Mouse (Mus musculus) CH12.LX (cell line): ENCODE measurements around the gene Tmem145. TPM values are rescaled to one million over a fixed set of nuclear protein-coding genes. Genes with fewer than 3 reads are reported as not detected.

ENCODE experiments used
- DNase-seq: peaks from one replicate; pipeline ENCODE4 v3.0.0-alpha.2; 2013; ENCODE audit errors: extremely low read depth
- H3K27ac ChIP-seq: 2 replicates; pipeline ENCODE4 v1.5.1; 2012; ENCODE audit warnings: low read depth, mild to moderate bottlenecking, control low read depth, moderate library complexity; ENCODE audit not compliant: insufficient read depth
- H3K27me3 ChIP-seq: replicated peaks from 2 replicates; pipeline ENCODE3; 2012; ENCODE audit warnings: inconsistent platforms
- H3K36me3 ChIP-seq, 2 experiments: replicated peaks in 1 of 2; 2 replicates each; pipeline versions ENCODE3 to v1.6.1; 2012; ENCODE audit warnings: inconsistent platforms in 1 of 2, low read length in 1 of 2, mild to moderate bottlenecking in 1 of 2, mixed read lengths in 1 of 2, moderate library complexity in 1 of 2; ENCODE audit not compliant: control insufficient read depth in 1 of 2, insufficient read depth in 1 of 2
- H3K4me1 ChIP-seq, 2 experiments: 2 replicates each; pipeline ENCODE4 v1.6.1; 2012; ENCODE audit warnings: inconsistent platforms in 1 of 2, moderate library complexity in 1 of 2; ENCODE audit not compliant: insufficient read depth in 2 of 2, control insufficient read depth in 1 of 2
- H3K4me2 ChIP-seq: 2 replicates; pipeline ENCODE4 v1.6.1; 2012; ENCODE audit warnings: low read depth, mild to moderate bottlenecking, control low read depth; ENCODE audit not compliant: poor library complexity, insufficient read depth, severe bottlenecking
- H3K4me3 ChIP-seq, 3 experiments: fragments of 150-350 bp in 1 of 3; sonication (generic) in 1 of 3; replicated peaks in 1 of 3; 2 replicates each; pipeline versions ENCODE3 to v1.5.1; 2011 to 2012; ENCODE audit warnings: low read depth in 2 of 3, low read length in 2 of 3, mild to moderate bottlenecking in 2 of 3, moderate library complexity in 2 of 3, control low read depth in 1 of 3, improper control_type of control experiment in 1 of 3, inconsistent platforms in 1 of 3, mixed read lengths in 1 of 3; ENCODE audit not compliant: poor library complexity in 1 of 3
- H3K79me2 ChIP-seq: replicated peaks from 2 replicates; pipeline ENCODE4 v1.6.1; 2012; ENCODE audit warnings: mild to moderate bottlenecking, moderate library complexity; ENCODE audit not compliant: control insufficient read depth, poor library complexity, insufficient read depth, severe bottlenecking; ENCODE audit errors: extremely low read depth
- H3K9ac ChIP-seq: 2 replicates; pipeline ENCODE4 v1.6.1; 2012; ENCODE audit warnings: low read depth, mild to moderate bottlenecking, control low read depth, moderate library complexity; ENCODE audit not compliant: insufficient read depth
- H3K9me3 ChIP-seq: replicated peaks from 2 replicates; pipeline ENCODE3; 2012; ENCODE audit warnings: low read length, inconsistent platforms, mixed read lengths
- BHLHE40 ChIP-seq: IDR thresholded peaks from 2 replicates; pipeline ENCODE4 v1.6.1; 2011; ENCODE audit warnings: mild to moderate bottlenecking, low read depth, low read length, improper control_type of control experiment
- CHD1 ChIP-seq: IDR thresholded peaks from 2 replicates; pipeline ENCODE4 v1.6.1; 2012; ENCODE audit warnings: low read depth, low read length, improper control_type of control experiment, inconsistent platforms
- CHD2 ChIP-seq: IDR thresholded peaks from 2 replicates; pipeline ENCODE4 v1.6.1; 2011; ENCODE audit warnings: low read length, improper control_type of control experiment
- CTCF ChIP-seq, 2 experiments: IDR thresholded peaks in 1 of 2; conservative IDR thresholded peaks in 1 of 2; 2 replicates each; pipeline ENCODE4 v1.5.1; 2011 to 2012; ENCODE audit warnings: low read depth in 2 of 2, low read length in 2 of 2, improper control_type of control experiment in 1 of 2, inconsistent platforms in 1 of 2, mild to moderate bottlenecking in 1 of 2, moderate library complexity in 1 of 2
- E2F4 ChIP-seq: IDR thresholded peaks from 2 replicates; pipeline ENCODE4 v1.6.1; 2011; ENCODE audit warnings: low read depth, low read length, improper control_type of control experiment; ENCODE audit not compliant: insufficient replicate concordance
- ELF1 ChIP-seq: IDR thresholded peaks from 2 replicates; pipeline ENCODE4 v1.6.1; 2014; ENCODE audit warnings: low read depth, mild to moderate bottlenecking, inconsistent platforms, low read length, improper control_type of control experiment
- EP300 ChIP-seq: IDR thresholded peaks from 2 replicates; pipeline ENCODE4 v1.6.1; 2011; ENCODE audit warnings: low read length, improper control_type of control experiment
- ETS1 ChIP-seq: conservative IDR thresholded peaks from 2 replicates; pipeline ENCODE4 v1.6.1; 2012; ENCODE audit warnings: low read depth, mild to moderate bottlenecking, inconsistent platforms, low read length, improper control_type of control experiment, moderate library complexity
- GABPA ChIP-seq: IDR thresholded peaks from 2 replicates; pipeline ENCODE4 v1.6.1; 2012; ENCODE audit warnings: low read depth, low read length, improper control_type of control experiment, inconsistent platforms; ENCODE audit not compliant: insufficient replicate concordance
- HCFC1 ChIP-seq: IDR thresholded peaks from 2 replicates; pipeline ENCODE4 v1.6.1; 2012; ENCODE audit warnings: low read depth, mild to moderate bottlenecking, inconsistent platforms, low read length, improper control_type of control experiment
- IRF4 ChIP-seq: IDR thresholded peaks from 2 replicates; pipeline ENCODE4 v1.6.1; 2014; ENCODE audit warnings: low read depth, mild to moderate bottlenecking, inconsistent platforms, low read length, improper control_type of control experiment
- JUN ChIP-seq: IDR thresholded peaks from 2 replicates; pipeline ENCODE4 v1.6.1; 2011; ENCODE audit warnings: low read depth, mild to moderate bottlenecking, low read length, improper control_type of control experiment, moderate library complexity; ENCODE audit not compliant: insufficient read depth
- JUND ChIP-seq: conservative IDR thresholded peaks from 2 replicates; pipeline ENCODE4 v1.6.1; 2011; ENCODE audit warnings: low read depth, low read length, improper control_type of control experiment
- KAT2A ChIP-seq: IDR thresholded peaks from 2 replicates; pipeline ENCODE4 v1.6.1; 2012; ENCODE audit warnings: low read length, improper control_type of control experiment, inconsistent platforms; ENCODE audit not compliant: insufficient replicate concordance
- MAFK ChIP-seq: IDR thresholded peaks from 2 replicates; pipeline ENCODE4 v1.6.1; 2011; ENCODE audit warnings: low read length, improper control_type of control experiment; ENCODE audit not compliant: insufficient replicate concordance
- MAX ChIP-seq: IDR thresholded peaks from 2 replicates; pipeline ENCODE4 v1.6.1; 2011; ENCODE audit warnings: low read length, improper control_type of control experiment
- MAZ ChIP-seq: IDR thresholded peaks from 2 replicates; pipeline ENCODE4 v1.6.1; 2012; ENCODE audit warnings: low read depth, mild to moderate bottlenecking, inconsistent platforms, low read length, improper control_type of control experiment, moderate library complexity
- MEF2A ChIP-seq: IDR thresholded peaks from 2 replicates; pipeline ENCODE4 v1.6.1; 2014; ENCODE audit warnings: low read depth, mild to moderate bottlenecking, inconsistent platforms, low read length, improper control_type of control experiment, borderline replicate concordance
- MXI1 ChIP-seq: IDR thresholded peaks from 2 replicates; pipeline ENCODE4 v1.6.1; 2011; ENCODE audit warnings: mild to moderate bottlenecking, low read depth, low read length, improper control_type of control experiment
- MYC ChIP-seq: IDR thresholded peaks from 2 replicates; pipeline ENCODE4 v1.6.1; 2011; ENCODE audit warnings: low read depth, mild to moderate bottlenecking, improper control_type of control experiment, low read length
- NELFE ChIP-seq: IDR thresholded peaks from 2 replicates; pipeline ENCODE4 v1.6.1; 2011; ENCODE audit warnings: low read depth, low read length, improper control_type of control experiment
- NRF1 ChIP-seq: IDR thresholded peaks from 2 replicates; pipeline ENCODE4 v1.6.1; 2014; ENCODE audit warnings: low read depth, mild to moderate bottlenecking, inconsistent platforms, low read length, improper control_type of control experiment, moderate library complexity
- PAX5 ChIP-seq: IDR thresholded peaks from 2 replicates; pipeline ENCODE4 v1.6.1; 2012; ENCODE audit warnings: low read length, inconsistent platforms, mixed read lengths
- POLR2A ChIP-seq: IDR thresholded peaks from 2 replicates; pipeline ENCODE4 v1.6.1; 2011; ENCODE audit warnings: low read depth, mild to moderate bottlenecking, improper control_type of control experiment, low read length
- POLR2AphosphoS2 ChIP-seq: IDR thresholded peaks from 2 replicates; pipeline ENCODE4 v1.6.1; 2011; ENCODE audit warnings: low read depth, low read length, improper control_type of control experiment
- RAD21 ChIP-seq: IDR thresholded peaks from 2 replicates; pipeline ENCODE4 v1.6.1; 2011; ENCODE audit warnings: low read depth, mild to moderate bottlenecking, low read length, improper control_type of control experiment, moderate library complexity
- RCOR1 ChIP-seq: conservative IDR thresholded peaks from 2 replicates; pipeline ENCODE4 v1.6.1; 2012; ENCODE audit warnings: low read depth, mild to moderate bottlenecking, inconsistent platforms, low read length, improper control_type of control experiment
- SIN3A ChIP-seq: IDR thresholded peaks from 2 replicates; pipeline ENCODE4 v1.6.1; 2012; ENCODE audit warnings: low read length, improper control_type of control experiment, inconsistent platforms
- SMC3 ChIP-seq: IDR thresholded peaks from 2 replicates; pipeline ENCODE4 v1.6.1; 2011; ENCODE audit warnings: low read depth, low read length, improper control_type of control experiment
- TBP ChIP-seq: conservative IDR thresholded peaks from 2 replicates; pipeline ENCODE4 v1.6.1; 2011; ENCODE audit warnings: low read depth, low read length, improper control_type of control experiment
- TCF12 ChIP-seq: IDR thresholded peaks from 2 replicates; pipeline ENCODE4 v1.6.1; 2014; ENCODE audit warnings: low read depth, mild to moderate bottlenecking, inconsistent platforms, low read length, improper control_type of control experiment
- UBTF ChIP-seq: IDR thresholded peaks from 2 replicates; pipeline ENCODE4 v1.6.1; 2012; ENCODE audit warnings: low read depth, mild to moderate bottlenecking, inconsistent platforms, low read length, improper control_type of control experiment, moderate library complexity
- USF1 ChIP-seq: IDR thresholded peaks from 2 replicates; pipeline ENCODE4 v1.6.1; 2014; ENCODE audit warnings: low read depth, mild to moderate bottlenecking, inconsistent platforms, low read length, improper control_type of control experiment
- USF2 ChIP-seq: conservative IDR thresholded peaks from 2 replicates; pipeline ENCODE4 v1.6.1; 2011; ENCODE audit warnings: low read depth, low read length, improper control_type of control experiment
- ZC3H11A ChIP-seq: IDR thresholded peaks from 2 replicates; pipeline ENCODE4 v1.6.1; 2012; ENCODE audit warnings: low read depth, mild to moderate bottlenecking, inconsistent platforms, low read length, improper control_type of control experiment
- ZKSCAN1 ChIP-seq: IDR thresholded peaks from 2 replicates; pipeline ENCODE4 v1.6.1; 2012; ENCODE audit warnings: low read depth, inconsistent platforms, low read length, improper control_type of control experiment, borderline replicate concordance
- ZMIZ1 ChIP-seq: IDR thresholded peaks from 2 replicates; pipeline ENCODE4 v1.6.1; 2012; ENCODE audit warnings: low read depth, mild to moderate bottlenecking, inconsistent platforms, low read length, improper control_type of control experiment
- ZNF384 ChIP-seq: IDR thresholded peaks from 2 replicates; pipeline ENCODE4 v1.6.1; 2012; ENCODE audit warnings: low read depth, low read length, improper control_type of control experiment, inconsistent platforms
- dilution Hi-C: fragments of 300-500 bp; cut with MboI; formaldehyde crosslinking; loops from 2 replicates; pipeline ENCODE4 v1.14.3; 2020; ENCODE audit warnings: low sequenced_read_pairs; ENCODE audit not compliant: extremely low pct_unique_long_range_greater_than_20kb, extremely low pct_ligation_motif_present
- in situ Hi-C: fragments of 300-500 bp; cut with MboI; formaldehyde crosslinking; loops from 3 replicates; pipeline ENCODE4 v1.14.3; 2019; ENCODE audit warnings: low sequenced_read_pairs, low pct_ligation_motif_present, low pct_unique_long_range_greater_than_20kb, mixed read lengths
- polyA plus RNA-seq: library from polyadenylated mRNA; unstranded; fragments of >175 nt; gene quantifications from 2 replicates; pipeline ENCODE4 v1.2.1, GENCODE M21; 2012; ENCODE audit warnings: low read depth; ENCODE audit not compliant: insufficient read length
- total RNA-seq, 2 experiments: library from RNA; depleted of rRNA; stranded (reverse); fragments of 300-350 nt in 1 of 2; fragments of >200 nt in 1 of 2; gene quantifications; 2 replicates each; pipeline ENCODE4 v1.2.3; 2012 to 2014

The Tmem145 gene
- total and polyA plus RNA-seq, 3 experiments, result 0.10 TPM; not detected in 2

- Histone ChIP-seq H3K27me3 (no peaks in the 10 kb centered on the region), H3K4me3 (peak overlapping the region; percentile 40 to 57 (median 56)), H3K27ac (peak overlapping the region; percentile 72), H3K79me2 (peaks cover 9% of the 10 kb centered on the region), H3K4me2 (peak overlapping the region; percentile 79), H3K9me3 (no peaks in the 10 kb centered on the region), H3K9ac (peak overlapping the region; percentile 46), H3K4me1 (peaks cover 47 to 78% of the 10 kb centered on the region in 2 experiments), H3K36me3 (peaks cover 0 to 21% of the 10 kb centered on the region in 2 experiments)
- in situ Hi-C loops (loop anchor here (5.0 to 10.0 kb wide), 3 partner anchors 37 to 147 kb away; no protein-coding TSS in a partner anchor), dilution Hi-C loops (no loop called here)
- peak; percentile 80 for DNase-seq
- TF ChIP-seq MAFK (no peak), CHD2 (peak; percentile 67), TCF12 (no peak), PAX5 (no peak), KAT2A (no peak), MYC (no peak), ELF1 (peak; percentile 6; the same call in 1 of the 2 replicates), UBTF (peak; percentile 70; the same call in 1 of the 2 replicates), JUND (no peak), BHLHE40 (peak; percentile 69), EP300 (peak; percentile 36; the same call in 1 of the 2 replicates), ZC3H11A (no peak), NRF1 (no peak), POLR2A (no peak; the same call in 1 of the 2 replicates), SMC3 (peak; percentile 48), ZKSCAN1 (no peak), TBP (no peak), CTCF (conservative IDR thresholded peaks at IDR 0.05 in 1 of 2, IDR thresholded peaks at IDR 0.05 in 1 of 2; ENCODE audit: low read depth in 2 of 2, low read length in 2 of 2) (peak in 1 of 2 experiments; percentile 63; a peak in 2 of 4 replicates), HCFC1 (no peak; the same call in 1 of the 2 replicates), MAX (no peak), ZMIZ1 (no peak; the same call in 1 of the 2 replicates), USF2 (no peak), MEF2A (peak; percentile 81), SIN3A (peak; percentile 18), E2F4 (no peak), NELFE (no peak), JUN (no peak), POLR2AphosphoS2 (no peak), IRF4 (peak; percentile 61; the same call in 1 of the 2 replicates), RAD21 (peak; percentile 32), ZNF384 (no peak), ETS1 (no peak; the same call in 1 of the 2 replicates), RCOR1 (no peak), CHD1 (no peak; the same call in 1 of the 2 replicates), MAZ (0 out of 2 replicates have a peak, but pooled peaks have one; percentile 10), MXI1 (peak; percentile 39; the same call in 1 of the 2 replicates), GABPA (no peak), USF1 (no peak)
These were observed 26.6 kb upstream of the Tmem145 start for GRCm38 (mm10) chr7:25279076-25279860.
